Mouse (Mus musculus) thymus, adult 2 months (tissue): ENCODE data around the gene Inafm2. TPM values are rescaled to one million over a fixed set of nuclear protein-coding genes. Genes with fewer than 3 reads are reported as not detected.

Source experiments
- DNase-seq: peaks from one replicate; pipeline ENCODE4 v3.0.0; 2021
- H3K27ac ChIP-seq: fragments of 200-500 bp; 2 replicates; pipeline ENCODE4 v1.5.1; 2012; ENCODE audit warnings: low read length, control low read depth; ENCODE audit not compliant: control insufficient read depth, insufficient read depth
- H3K27me3 ChIP-seq: fragments of 200-500 bp; 2 replicates; pipeline ENCODE4 v1.6.1; 2012; ENCODE audit warnings: mild to moderate bottlenecking, low read length, moderate library complexity, mixed read lengths; ENCODE audit not compliant: control insufficient read depth, insufficient read depth
- H3K36me3 ChIP-seq: fragments of 200-500 bp; 2 replicates; pipeline ENCODE4 v1.6.1; 2012; ENCODE audit warnings: mild to moderate bottlenecking, low read length, moderate library complexity; ENCODE audit not compliant: control insufficient read depth, insufficient read depth
- H3K4me1 ChIP-seq: fragments of 200-500 bp; replicated peaks from 2 replicates; pipeline ENCODE4 v1.6.1; 2012; ENCODE audit warnings: low read length; ENCODE audit not compliant: control insufficient read depth, insufficient read depth
- H3K4me3 ChIP-seq: fragments of 200-500 bp; 2 replicates; pipeline ENCODE4 v1.5.1; 2012; ENCODE audit warnings: mild to moderate bottlenecking, low read length, control low read depth, moderate library complexity; ENCODE audit not compliant: control insufficient read depth, insufficient read depth
- CTCF ChIP-seq: fragments of 200-500 bp; IDR thresholded peaks from 2 replicates; pipeline ENCODE4 v1.5.1; 2012; ENCODE audit warnings: mild to moderate bottlenecking, control low read depth, low read length, moderate library complexity, borderline replicate concordance; ENCODE audit not compliant: control insufficient read depth, poor library complexity, insufficient read depth; ENCODE audit errors: extremely low read depth
- POLR2A ChIP-seq: fragments of 200-500 bp; IDR thresholded peaks from 2 replicates; pipeline ENCODE4 v1.6.1; 2012; ENCODE audit warnings: mild to moderate bottlenecking, low read length, control low read depth, moderate library complexity; ENCODE audit not compliant: control insufficient read depth, poor library complexity, insufficient read depth; ENCODE audit errors: extremely low read depth
- WGBS: fragments of 180-500 bp; shearing (Covaris S2); methylation state at CpG from one replicate; pipeline ENCODE4 v1.1.7; 2018; 5-methylcytosine and 5-hydroxymethylcytosine counted together
- polyA plus RNA-seq: library from polyadenylated mRNA; depleted of rRNA; stranded (reverse); fragments of >200 nt; gene quantifications from 2 replicates; pipeline ENCODE4 v1.2.3, GENCODE M21; 2012; rRNA removed

Inafm2 gene
- polyA plus RNA-seq, 1 experiment = 18.9 TPM

DNA sequence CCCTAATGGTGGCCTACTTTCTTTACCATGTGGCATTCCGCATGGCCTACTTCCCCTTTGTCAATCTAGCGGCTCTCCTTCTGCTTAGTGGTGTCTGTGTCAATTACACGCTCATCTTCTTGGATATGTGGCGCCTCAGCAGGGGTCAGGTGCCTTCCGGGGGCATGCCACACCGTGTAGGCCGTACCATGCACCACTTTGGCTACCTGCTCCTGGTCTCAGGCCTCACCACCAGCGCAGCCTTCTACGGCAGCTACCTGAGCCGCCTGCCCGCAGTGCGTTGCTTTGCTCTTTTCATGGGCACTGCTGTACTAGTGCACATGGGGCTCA is 44.6 kb downstream of the Inafm2 start:
- H3K27ac ChIP-seq = no peak overlapping the region
- no peaks in the 10 kb centered on the region for H3K4me1 ChIP-seq
- no peak overlapping the region for H3K4me3 ChIP-seq
- TF ChIP-seq CTCF = no peak
- no peak for TF ChIP-seq POLR2A
- no peaks in the 10 kb centered on the region for H3K27me3 ChIP-seq
- H3K36me3 ChIP-seq = no peaks in the 10 kb centered on the region
- 91% methylated on average over 12 of the region's 12 CpGs for WGBS
- DNase-seq = no peak

DNA sequence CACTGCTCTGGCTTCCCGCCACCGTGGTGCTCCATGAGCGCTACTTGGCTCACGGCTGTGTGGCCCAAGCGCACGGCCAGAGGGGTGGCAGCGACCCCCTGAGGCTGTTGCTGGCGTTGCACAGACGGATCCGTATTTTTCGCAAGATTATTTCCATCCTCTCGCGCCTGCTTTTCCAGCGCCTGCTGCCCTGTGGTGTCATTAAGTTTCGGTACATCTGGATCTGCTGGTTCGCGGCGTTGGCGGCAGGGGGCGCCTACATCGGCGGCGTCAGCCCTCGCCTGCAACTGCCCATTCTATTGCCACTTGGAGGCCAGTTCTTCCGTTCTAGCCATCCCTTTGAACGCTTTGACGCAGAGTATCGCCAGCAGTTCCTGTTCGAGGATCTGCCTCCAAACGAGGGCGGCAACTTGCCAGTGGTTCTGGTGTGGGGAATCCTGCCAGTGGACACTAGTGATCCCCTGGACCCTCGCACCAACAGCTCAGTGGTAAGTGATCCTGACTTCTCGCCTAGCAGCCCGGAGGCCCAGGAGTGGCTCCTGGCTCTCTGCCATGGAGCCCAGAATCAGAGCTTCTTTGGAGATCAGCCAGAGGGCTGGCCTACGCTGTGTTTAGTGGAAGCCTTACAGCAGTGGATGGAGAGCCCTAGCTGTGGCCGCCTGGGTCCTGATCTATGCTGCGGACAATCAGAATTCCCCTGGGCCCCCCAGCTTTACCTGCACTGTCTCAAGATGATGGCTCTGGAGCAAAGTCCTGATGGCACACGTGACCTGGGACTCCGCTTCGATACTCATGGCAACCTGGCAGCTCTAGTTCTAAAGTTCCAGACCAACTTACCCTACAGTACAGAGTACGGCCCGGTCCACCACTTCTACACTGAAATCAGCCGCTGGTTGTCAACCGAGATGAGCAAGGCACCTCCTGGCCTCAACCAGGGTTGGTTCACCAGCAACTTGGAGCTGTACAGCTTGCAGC is 45.3 kb downstream of the Inafm2 start:
- no peaks in the 10 kb centered on the region for H3K27me3 ChIP-seq

DNA sequence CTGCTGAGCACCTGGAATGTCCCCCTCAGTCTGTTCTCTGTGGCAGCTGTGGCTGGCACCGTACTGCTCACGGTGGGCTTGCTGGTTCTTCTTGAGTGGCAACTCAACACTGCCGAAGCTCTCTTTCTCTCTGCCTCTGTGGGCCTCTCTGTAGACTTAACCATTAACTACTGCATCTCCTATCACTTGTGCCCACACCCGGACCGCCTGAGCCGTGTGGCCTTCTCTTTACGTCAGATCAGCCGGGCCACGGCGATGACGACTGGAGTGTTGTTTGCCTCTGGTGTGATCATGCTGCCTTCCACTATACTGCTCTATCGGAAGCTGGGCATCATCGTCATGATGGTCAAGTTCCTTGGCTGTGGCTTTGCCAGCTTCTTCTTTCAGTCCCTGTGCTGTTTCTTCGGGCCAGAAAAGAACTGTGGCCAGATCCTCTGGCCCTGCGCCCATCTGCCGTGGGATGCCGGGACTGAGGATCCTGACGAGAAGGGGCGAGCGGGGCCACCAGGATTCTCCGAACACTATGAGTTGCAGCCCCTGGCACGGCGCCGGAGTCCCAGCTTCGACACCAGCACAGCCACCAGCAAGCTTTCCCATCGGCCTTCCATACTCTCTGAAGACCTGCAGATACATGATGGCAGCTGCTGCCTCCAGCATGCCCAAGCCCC is 46.2 kb downstream of the Inafm2 start:
- DNase-seq = no peak
- 96% methylated on average over 26 of the region's 26 CpGs for WGBS
- no peak for TF ChIP-seq POLR2A
- no peak for TF ChIP-seq CTCF
- no peak overlapping the region for H3K27ac ChIP-seq
- no peaks in the 10 kb centered on the region for H3K27me3 ChIP-seq
- H3K4me1 ChIP-seq = no peaks in the 10 kb centered on the region
- H3K36me3 ChIP-seq = no peaks in the 10 kb centered on the region
- H3K4me3 ChIP-seq = no peak overlapping the region

More for the DNA sequence above, 45.3 kb downstream of the Inafm2 start:
- DNase-seq = peak; percentile 32
- 50% methylated on average over 44 of the region's 44 CpGs for WGBS
- no peak overlapping the region for H3K27ac ChIP-seq
- no peaks in the 10 kb centered on the region for H3K36me3 ChIP-seq
- no peaks in the 10 kb centered on the region for H3K4me1 ChIP-seq
- no peak for TF ChIP-seq POLR2A
- peak; percentile 69; the same call in 1 of the 2 replicates for TF ChIP-seq CTCF
- no peak overlapping the region for H3K4me3 ChIP-seq

DNA sequence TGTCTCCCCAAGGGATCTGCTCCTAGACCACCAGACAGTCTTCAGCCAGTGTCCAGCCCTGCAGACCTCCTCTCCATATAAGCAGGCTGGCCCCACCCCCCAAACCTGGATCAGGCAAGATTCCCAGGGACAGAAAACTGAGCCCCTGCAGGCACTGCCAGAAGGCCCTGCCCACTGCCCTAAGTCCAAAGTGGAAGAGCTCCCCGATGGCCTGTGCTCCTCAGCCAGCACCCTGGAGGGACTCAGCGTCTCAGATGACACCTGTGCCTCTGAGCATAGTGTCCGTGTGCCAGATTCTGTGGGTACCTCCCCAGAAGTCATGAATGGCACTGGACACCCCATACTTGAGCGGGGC is 46.7 kb downstream of the Inafm2 start:
- Histone ChIP-seq H3K27ac (no peak overlapping the region), H3K27me3 (no peaks in the 10 kb centered on the region), H3K36me3 (no peaks in the 10 kb centered on the region), H3K4me1 (no peaks in the 10 kb centered on the region), H3K4me3 (no peak overlapping the region)
- TF ChIP-seq POLR2A (no peak), CTCF (no peak)
- DNase-seq = no peak
- WGBS = 91% methylated on average over 4 of the region's 4 CpGs

DNA sequence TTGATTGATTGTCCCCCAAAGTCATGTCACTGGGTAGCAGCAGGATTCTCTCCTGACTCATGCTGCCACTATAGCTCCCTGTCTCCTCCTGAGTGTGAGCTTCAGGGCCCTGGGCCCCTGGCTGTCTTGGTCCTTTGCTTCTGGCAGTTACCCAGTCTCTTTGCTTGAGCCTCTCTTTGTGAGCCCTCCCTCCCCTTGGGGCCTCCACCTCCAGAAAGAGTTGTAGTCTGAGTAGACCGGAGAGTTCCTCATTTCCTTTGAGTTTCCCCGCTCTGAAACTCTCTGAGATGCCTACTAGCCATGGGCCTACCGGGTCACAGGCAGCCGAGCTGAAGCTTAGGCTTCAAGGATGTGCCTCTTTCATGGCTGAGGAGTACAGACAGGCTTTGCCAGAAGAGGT is 48.1 kb downstream of the Inafm2 start:
- no peaks in the 10 kb centered on the region for H3K27me3 ChIP-seq
- no peak overlapping the region for H3K4me3 ChIP-seq
- 42% methylated on average over 4 of the region's 4 CpGs for WGBS
- no peak overlapping the region for H3K27ac ChIP-seq
- no peaks in the 10 kb centered on the region for H3K4me1 ChIP-seq
- H3K36me3 ChIP-seq = no peaks in the 10 kb centered on the region
- no peak for TF ChIP-seq POLR2A
- no peak for TF ChIP-seq CTCF
- DNase-seq = no peak

Other genes with a start within 250 kb of the Inafm2 start
- 67.3 and 80.9 TPM in 2 replicates for gene Bmf, start 196.1 kb upstream of the Inafm2 start, polyA plus RNA-seq
- gene Bub1b, start 147.5 kb upstream of the Inafm2 start, polyA plus RNA-seq = 42.0 and 53.7 TPM in 2 replicates
- gene Pak6, start 82.5 kb upstream of the Inafm2 start, polyA plus RNA-seq = 4.3 and 4.7 TPM in 2 replicates
- gene Ankrd63, start 41.8 kb upstream of the Inafm2 start, polyA plus RNA-seq = 0.20 and 0.27 TPM in 2 replicates
- gene Plcb2, start 17.3 kb upstream of the Inafm2 start, polyA plus RNA-seq = 79.9 and 94.4 TPM in 2 replicates
- 1.2 and 1.8 TPM in 2 replicates for gene Ccdc9b, start 16.9 kb downstream of the Inafm2 start, polyA plus RNA-seq
- 3.3 and 4.9 TPM in 2 replicates for gene Phgr1, start 27.0 kb downstream of the Inafm2 start, polyA plus RNA-seq
- gene Disp2, start 34.0 kb downstream of the Inafm2 start, polyA plus RNA-seq = 0.36 and 0.41 TPM in 2 replicates
- 19.4 and 22.8 TPM in 2 replicates for gene Knstrn, start 68.2 kb downstream of the Inafm2 start, polyA plus RNA-seq
- 48.3 and 50.6 TPM in 2 replicates for gene Ivd, start 116.2 kb downstream of the Inafm2 start, polyA plus RNA-seq
- 38.7 and 40.0 TPM in 2 replicates for gene Bahd1, start 154.6 kb downstream of the Inafm2 start, polyA plus RNA-seq
- 9.0 and 10.3 TPM in 2 replicates for gene Chst14, start 180.7 kb downstream of the Inafm2 start, polyA plus RNA-seq